Comparison of ENCODE assay signal across 8 mouse cellular contexts in genomic region chr7:44868919-44869696, GRCm38 (mm10). TPM values are rescaled to one million over a fixed set of nuclear protein-coding genes. Genes with fewer than 3 reads are reported as not detected.
A peak's percentile ranks its signal among the peaks of the same experiment; 100 is the strongest.
DNase-seq lines count a peak whose midpoint lies in the region; ATAC-seq lines count a peak whose summit lies in the region.

No protein-coding gene starts in this region.

- peak overlapping the region; percentile 99 for H3K4me3 ChIP-seq in lung, embryonic 15.5 days

- H3K4me1 ChIP-seq in lung, embryonic 15.5 days, result peaks cover 52% of the 10 kb centered on the region

- H3K27me3 ChIP-seq in lung, embryonic 15.5 days, result no peaks in the 10 kb centered on the region

- no peaks in the 10 kb centered on the region for H3K9me3 ChIP-seq in lung, embryonic 15.5 days

- DNase-seq in 3134 (ENCODE audit: extremely low read depth, insufficient read length, low spot score), result peak; percentile 71
- DNase-seq in NIH3T3 (ENCODE audit: low read depth), result peak; percentile 84
- peak; percentile 55 to 64 for DNase-seq in cerebellum, postnatal 36 days
- peak; percentile 74 for DNase-seq in kidney, adult 18-20 months
- DNase-seq in retina, adult 2 months (ENCODE audit: low read depth, low spot score), result peak; percentile 51
- peak; percentile 73 to 76 for DNase-seq in urinary bladder, postnatal 4 days (ENCODE audit: low spot score in 2 of 2)

- H3K4me2 ChIP-seq in lung, embryonic 15.5 days, result peak overlapping the region; percentile 71

- H3K9ac ChIP-seq in lung, embryonic 15.5 days, result peak overlapping the region; percentile 100

- peak; percentile 4; the same call in 1 of the 2 replicates for ATAC-seq in granulocyte monocyte progenitor cell, adult 5-6 weeks (replicated peaks; ENCODE audit: poor library complexity, severe bottlenecking)
- ATAC-seq in lung, embryonic 15.5 days (ENCODE audit: borderline replicate concordance, extremely low read depth, low FRiP score, low TSS enrichment), result peak; percentile 64

- peak overlapping the region; percentile 100 for H3K27ac ChIP-seq in lung, embryonic 15.5 days

- under 1% methylated on average over 105 of the region's 108 CpGs for WGBS in lung, embryonic 15.5 days

- H3K36me3 ChIP-seq in lung, embryonic 15.5 days, result peaks cover 15% of the 10 kb centered on the region

RNA-seq across cellular contexts. Expression of gene Ptov1, which starts 0.5 kb away (rescaled TPM):
- total RNA-seq in granulocyte monocyte progenitor cell, adult 5-6 weeks (2014; fragmentation: Nextera tagmentation), result 67.0 and 95.4 TPM in 2 replicates
- total RNA-seq in granulocyte monocyte progenitor cell, adult 5-6 weeks (2017), result 24.4 and 32.1 TPM in 2 replicates
- 371 and 398 TPM in 2 replicates for polyA plus RNA-seq in lung, embryonic 15.5 days (2015; fragmentation: Nextera tagmentation; extraction: Ambion mirVana)

RNA-seq across cellular contexts. Expression of gene Pnkp, which starts 12.2 kb away (rescaled TPM):
- 61.3 and 65.7 TPM in 2 replicates for total RNA-seq in granulocyte monocyte progenitor cell, adult 5-6 weeks (2014; fragmentation: Nextera tagmentation)
- total RNA-seq in granulocyte monocyte progenitor cell, adult 5-6 weeks (2017), result 51.0 and 79.6 TPM in 2 replicates
- polyA plus RNA-seq in lung, embryonic 15.5 days (2015; fragmentation: Nextera tagmentation; extraction: Ambion mirVana), result 37.6 and 37.9 TPM in 2 replicates

RNA-seq across cellular contexts. Expression of gene Tbc1d17, which starts 20.2 kb away (rescaled TPM):
- total RNA-seq in granulocyte monocyte progenitor cell, adult 5-6 weeks (2014; fragmentation: Nextera tagmentation), result 18.1 and 22.6 TPM in 2 replicates
- 15.5 and 19.3 TPM in 2 replicates for total RNA-seq in granulocyte monocyte progenitor cell, adult 5-6 weeks (2017)
- polyA plus RNA-seq in lung, embryonic 15.5 days (2015; fragmentation: Nextera tagmentation; extraction: Ambion mirVana), result 71.3 and 74.4 TPM in 2 replicates

RNA-seq across cellular contexts. Expression of gene Akt1s1, which starts 20.3 kb away (rescaled TPM):
- total RNA-seq in granulocyte monocyte progenitor cell, adult 5-6 weeks (2014; fragmentation: Nextera tagmentation), result 18.2 and 25.0 TPM in 2 replicates
- 22.8 and 26.5 TPM in 2 replicates for total RNA-seq in granulocyte monocyte progenitor cell, adult 5-6 weeks (2017)
- 109 and 111 TPM in 2 replicates for polyA plus RNA-seq in lung, embryonic 15.5 days (2015; fragmentation: Nextera tagmentation; extraction: Ambion mirVana)

RNA-seq across cellular contexts. Expression of gene Med25, which starts 23.4 kb away (rescaled TPM):
- 26.7 and 51.2 TPM in 2 replicates for total RNA-seq in granulocyte monocyte progenitor cell, adult 5-6 weeks (2014; fragmentation: Nextera tagmentation)
- 9.2 and 15.6 TPM in 2 replicates for total RNA-seq in granulocyte monocyte progenitor cell, adult 5-6 weeks (2017)
- polyA plus RNA-seq in lung, embryonic 15.5 days (2015; fragmentation: Nextera tagmentation; extraction: Ambion mirVana), result 93.5 and 97.7 TPM in 2 replicates

Comparison
In these comparisons a context has a peak if more than half of its experiments do, and no peak if none do; other contexts are left out.
1. Peak in every context shown above with its lines: DNase-seq, ATAC-seq, H3K4me3 ChIP-seq and H3K27ac ChIP-seq.